Mouse (Mus musculus) spleen, adult 2 months (tissue): ENCODE data around the gene Capn13. TPM values are rescaled to one million over a fixed set of nuclear protein-coding genes. Genes with fewer than 3 reads are reported as not detected.
"Not testable (repeated sequence)": the region's sequence is repeated elsewhere in the genome, so short reads cannot be mapped to it uniquely, and the experiment has no call there.

ENCODE experiments used
- DNase-seq, 2 experiments: peaks; one replicate each; pipeline versions ENCODE4 v3.0.0 to v3.0.0-alpha.2; 2012 to 2021; ENCODE audit warnings: low spot score in 2 of 2, low read depth in 1 of 2
- H3K27ac ChIP-seq: fragments of 200-500 bp; 2 replicates; pipeline ENCODE4 v1.5.1; 2012; ENCODE audit warnings: low read length, inconsistent platforms; ENCODE audit not compliant: insufficient read depth
- H3K27me3 ChIP-seq: fragments of 200-500 bp; 2 replicates; pipeline ENCODE4 v1.6.1; 2012; ENCODE audit warnings: mild to moderate bottlenecking, moderate library complexity, low read length, inconsistent platforms; ENCODE audit not compliant: control insufficient read depth, insufficient read depth
- H3K36me3 ChIP-seq: fragments of 200-500 bp; 2 replicates; pipeline ENCODE4 v1.6.1; 2012; ENCODE audit warnings: mild to moderate bottlenecking, low read length, inconsistent platforms; ENCODE audit not compliant: control insufficient read depth, insufficient read depth
- H3K4me1 ChIP-seq: fragments of 200-500 bp; 2 replicates; pipeline ENCODE4 v1.6.1; 2011; ENCODE audit warnings: inconsistent platforms; ENCODE audit not compliant: control insufficient read depth, insufficient read depth, insufficient read length
- H3K4me3 ChIP-seq: fragments of 200-500 bp; 2 replicates; pipeline ENCODE4 v1.5.1; 2011; ENCODE audit warnings: mild to moderate bottlenecking, inconsistent platforms; ENCODE audit not compliant: insufficient read depth, insufficient read length; ENCODE audit errors: extremely low read depth
- CTCF ChIP-seq: fragments of 200-500 bp; IDR thresholded peaks from 2 replicates; pipeline ENCODE4 v1.5.1; 2011; ENCODE audit warnings: mild to moderate bottlenecking, inconsistent platforms; ENCODE audit not compliant: insufficient read depth, insufficient read length, insufficient replicate concordance; ENCODE audit errors: extremely low read depth
- POLR2A ChIP-seq: fragments of 200-500 bp; IDR thresholded peaks from 2 replicates; pipeline ENCODE4 v1.6.1; 2011; ENCODE audit warnings: low read depth, low read length, inconsistent platforms
- WGBS: fragments of 180-500 bp; shearing (Covaris S2); methylation state at CpG from one replicate; pipeline ENCODE4 v1.1.7; 2018; 5-methylcytosine and 5-hydroxymethylcytosine counted together
- polyA plus RNA-seq: library from polyadenylated mRNA; depleted of rRNA; stranded (reverse); fragments of >200 nt; gene quantifications from 2 replicates; pipeline ENCODE4 v1.2.3, GENCODE M21; 2012

Capn13 gene
- polyA plus RNA-seq, 1 experiment = not detected

DNA sequence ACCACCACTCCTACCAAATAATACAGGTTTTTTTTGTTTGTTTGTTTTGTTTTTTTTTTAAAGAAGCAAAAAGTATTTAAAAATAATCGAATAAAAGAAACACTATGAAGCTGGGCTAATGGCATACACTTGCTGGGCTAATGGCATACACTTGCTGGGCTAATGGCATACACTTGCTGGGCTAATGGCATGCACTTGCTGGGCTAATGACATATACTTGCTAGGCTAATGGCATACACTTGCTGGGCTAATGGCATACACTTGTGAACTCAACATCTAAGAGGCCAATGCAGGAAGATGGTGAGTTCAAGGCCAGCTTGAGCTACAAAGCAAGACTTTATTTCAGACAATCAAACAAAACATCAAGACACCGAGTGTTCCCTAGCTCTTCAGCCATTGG lies 138.1 kb downstream of the Capn13 start:
- DNase-seq = no peak
- Histone ChIP-seq H3K4me1 (peaks cover 22% of the 10 kb centered on the region), H3K36me3 (no peaks in the 10 kb centered on the region), H3K27me3 (no peaks in the 10 kb centered on the region), H3K27ac (no peak overlapping the region), H3K4me3 (no peak overlapping the region)
- no peak for TF ChIP-seq CTCF
- no peak for TF ChIP-seq POLR2A
- WGBS = 85% methylated on average over 2 of the region's 2 CpGs

DNA sequence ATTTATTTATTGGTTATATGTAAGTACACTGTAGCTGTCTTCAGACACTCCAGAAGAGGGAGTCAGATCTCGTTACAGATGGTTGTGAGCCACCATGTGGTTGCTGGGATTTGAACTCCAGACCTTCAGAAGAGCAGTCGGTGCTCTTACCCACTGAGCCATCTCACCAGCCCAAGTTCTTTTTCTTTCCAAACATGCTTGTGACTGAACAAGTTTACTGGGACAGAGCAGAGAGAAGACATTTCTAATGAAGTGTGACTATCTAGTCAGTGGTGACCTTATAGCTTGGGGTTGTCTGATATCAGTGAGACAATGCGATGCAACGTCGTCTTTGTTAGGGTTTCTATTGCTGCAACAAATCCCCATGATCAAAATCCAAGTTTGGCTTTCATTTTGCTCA lies 141.4 kb downstream of the Capn13 start:
- not testable (repeated sequence) for H3K27ac ChIP-seq, H3K36me3 ChIP-seq, DNase-seq, H3K27me3 ChIP-seq, H3K4me3 ChIP-seq
- peaks cover 17% of the 10 kb centered on the region for H3K4me1 ChIP-seq
- WGBS = 86% methylated on average over 5 of the region's 5 CpGs

DNA sequence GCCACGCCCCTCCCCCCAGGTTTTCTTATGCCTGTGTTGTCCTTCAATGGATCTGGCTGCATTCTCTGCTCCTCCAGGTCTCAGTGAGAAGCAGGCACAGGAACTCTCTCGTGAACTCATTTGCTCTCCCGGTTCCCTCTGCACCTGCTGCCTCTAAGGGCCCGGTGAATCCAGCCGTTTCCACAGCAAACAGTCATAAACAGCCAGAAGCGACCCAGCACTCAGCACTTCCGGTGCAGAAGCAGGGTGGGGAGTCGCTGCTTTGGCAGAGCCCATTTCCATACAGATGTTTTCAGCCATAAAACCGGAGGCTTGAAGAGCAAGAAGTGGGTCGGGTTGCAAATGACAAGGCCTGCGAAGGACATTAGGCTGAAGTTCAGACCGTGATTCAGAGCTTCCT lies 142.0 kb downstream of the Capn13 start:
- Histone ChIP-seq H3K27me3 (no peaks in the 10 kb centered on the region), H3K27ac (peak overlapping the region; percentile 28; the same call in 1 of the 2 replicates), H3K36me3 (no peaks in the 10 kb centered on the region), H3K4me1 (peaks cover 17% of the 10 kb centered on the region), H3K4me3 (no peak overlapping the region)
- no peak for TF ChIP-seq CTCF
- TF ChIP-seq POLR2A = no peak
- peak in 1 of 2 experiments; percentile 47 for DNase-seq
- 14% methylated on average over 12 of the region's 12 CpGs for WGBS
